Mouse (Mus musculus): ENCODE data around the gene Acot2. TPM values are rescaled to one million over a fixed set of nuclear protein-coding genes. Genes with fewer than 3 reads are reported as not detected.
"Not testable (repeated sequence)": the region's sequence is repeated elsewhere in the genome, so short reads cannot be mapped to it uniquely, and the experiment has no call there.

The Acot2 gene
- total RNA-seq, 2 experiments from 2014 or later: 9.5 to 12.5 TPM

DNA sequence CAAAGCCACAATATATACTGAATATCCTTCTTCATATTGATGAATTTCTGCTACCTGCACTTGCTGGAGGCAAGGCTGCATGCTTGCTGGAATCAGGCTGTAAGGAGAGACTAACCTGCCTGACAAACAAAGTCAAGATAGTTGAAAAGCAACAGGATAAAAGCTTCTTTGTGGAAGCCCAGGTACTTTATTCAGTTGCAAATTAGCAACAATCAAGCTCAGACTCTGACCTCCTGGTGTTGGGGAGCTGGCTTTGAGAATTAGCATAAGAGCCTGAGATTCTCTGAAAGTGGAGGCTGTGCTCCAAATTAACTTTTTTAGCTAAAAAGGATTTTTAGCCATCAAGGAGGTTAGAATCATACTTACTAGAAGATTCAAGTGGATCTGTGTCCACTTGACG lies 41.4 kb downstream of the Acot2 start:
- DNase-seq (ENCODE audit: low spot score in 2 of 2); intact Hi-C loops (cut with DNase I): not testable (repeated sequence)

GRCm38 (mm10) chr12:84030659-84031332 lies 43.1 kb downstream of the Acot2 start:
- intact Hi-C loops (cut with DNase I): loop anchor here (1.0 to 5.0 kb wide), 3 partner anchors 43 to 316 kb away; partner anchors contain the start of gene Acot2
- peak; percentile 79 to 90 for DNase-seq (ENCODE audit: low spot score in 2 of 2)

DNA sequence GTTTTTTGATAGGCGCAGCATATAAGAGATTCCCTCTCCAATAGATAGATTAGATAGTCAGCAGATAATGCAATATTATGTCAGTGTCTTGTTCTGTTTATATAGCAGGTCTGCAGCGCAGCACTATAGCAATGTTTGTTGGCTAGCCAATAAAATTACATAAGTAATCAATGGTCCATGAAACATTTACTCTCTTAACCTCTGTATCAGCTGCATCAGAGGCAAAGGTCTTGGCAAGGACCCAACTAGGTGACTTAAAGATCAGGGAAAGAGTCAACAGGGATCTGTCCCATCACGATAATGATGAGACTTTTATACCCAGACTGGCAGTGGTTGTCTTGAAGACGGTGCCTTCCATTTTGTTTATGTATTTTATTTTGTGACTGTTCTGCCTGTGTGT lies 45.2 kb downstream of the Acot2 start:
- intact Hi-C loops (cut with DNase I): loop anchor here (5.0 kb wide), 1 partner anchor 46 kb away; the partner anchor contains the start of gene Acot2
- DNase-seq (ENCODE audit: low spot score in 2 of 2): no peak

DNA sequence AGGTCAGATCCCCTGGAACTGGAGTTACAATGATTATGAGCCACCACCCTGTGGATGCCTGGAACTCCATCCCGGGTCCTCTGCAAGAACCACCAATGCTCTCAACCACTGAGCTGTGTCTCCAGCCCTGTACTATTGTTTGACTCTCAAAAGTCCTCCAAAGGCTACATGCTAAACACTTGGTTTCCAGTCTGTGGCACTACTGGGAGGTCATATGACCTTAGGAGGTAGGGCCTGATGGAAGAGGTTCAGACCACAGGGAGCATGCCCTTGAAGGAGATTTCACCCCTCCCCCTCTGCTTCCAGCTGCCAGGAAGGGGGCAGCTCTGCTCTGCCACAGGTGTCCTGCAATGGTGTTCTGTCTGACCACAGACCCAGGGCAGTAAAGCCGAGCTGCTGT lies 45.6 kb downstream of the Acot2 start:
- DNase-seq (ENCODE audit: low spot score in 2 of 2): not testable (repeated sequence)
- intact Hi-C loops (cut with DNase I): loop anchor here (5.0 kb wide), 1 partner anchor 46 kb away; the partner anchor contains the start of gene Acot2

GRCm38 (mm10) chr12:84034108-84034507 lies 46.4 kb downstream of the Acot2 start:
- intact Hi-C loops (cut with DNase I): loop anchor here (5.0 kb wide), 1 partner anchor 47 kb away; the partner anchor contains the start of gene Acot2
- DNase-seq (ENCODE audit: low spot score in 2 of 2): no peak

DNA sequence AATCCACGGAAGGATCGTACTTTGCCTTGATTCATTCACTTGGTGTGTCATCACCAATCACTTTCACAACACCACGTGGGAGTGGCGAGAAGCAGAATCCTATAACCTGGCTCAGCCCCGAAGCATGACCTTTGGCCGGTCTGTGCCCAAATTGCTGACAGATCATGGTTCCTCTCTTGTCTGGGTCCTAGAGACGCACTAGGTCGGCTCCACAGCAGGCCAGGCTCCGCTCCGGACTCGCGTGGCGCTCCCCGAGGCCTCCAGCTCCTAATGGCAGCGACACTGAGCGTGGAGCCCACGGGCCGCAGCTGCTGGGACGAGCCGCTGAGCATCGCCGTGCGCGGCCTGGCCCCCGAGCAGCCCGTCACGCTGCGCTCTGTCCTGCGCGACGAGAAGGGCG lies 50.6 kb downstream of the Acot2 start, which contains the start of gene Acot4:
Gene Acot4, plus strand, starts transcription at position 139 of the 400 bp plus-strand sequence.
- intact Hi-C loops (cut with DNase I): not testable (repeated sequence)
- peak; percentile 13 to 17 for DNase-seq (ENCODE audit: low spot score in 2 of 2)

- peak; percentile 37 to 40 for DNase-seq (ENCODE audit: low spot score in 2 of 2)
- intact Hi-C loops (cut with DNase I): not testable (repeated sequence)
These were observed 51.0 kb downstream of the Acot2 start, which contains the start of gene Gm49366 for GRCm38 (mm10) chr12:84038691-84039111. Gm49366 (plus strand) TSS chr12:84038935.

DNA sequence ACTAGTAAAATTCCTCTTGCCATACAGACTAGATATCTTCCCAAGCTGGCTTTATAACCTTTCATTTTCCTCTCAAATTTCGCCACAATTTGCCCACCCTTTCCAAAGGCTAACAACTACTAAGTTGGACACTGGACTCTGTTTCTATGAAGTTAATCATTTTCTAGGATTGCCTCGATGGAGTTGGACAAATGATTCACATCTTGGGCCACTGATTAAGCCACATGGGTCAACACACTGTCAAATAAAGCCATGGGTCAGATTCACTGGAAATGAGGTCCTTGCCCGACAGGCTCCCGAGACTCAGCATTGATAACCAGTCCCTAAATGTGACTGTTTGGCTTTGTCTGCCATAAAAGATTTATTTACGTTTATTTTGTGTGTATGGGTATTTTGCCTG lies 54.6 kb downstream of the Acot2 start:
- intact Hi-C loops (cut with DNase I): no loop called here
- DNase-seq (ENCODE audit: low spot score in 2 of 2): no peak

Other genes with a start within 250 kb of the Acot2 start
- gene Papln, start 224.2 kb upstream of the Acot2 start, total RNA-seq (2021): 1 to 10 TPM; 7.3 to 9.4 TPM
- gene Numb, start 65.9 kb upstream of the Acot2 start, total RNA-seq (2021): 10 to 100 TPM; 68.3 to 74.5 TPM
- gene Riox1, start 37.3 kb upstream of the Acot2 start, total RNA-seq (2021): 10 to 100 TPM; 16.6 to 19.0 TPM
- not detected for gene Heatr4, start 3.0 kb upstream of the Acot2 start, total RNA-seq (2021)
- gene Acot1, start 21.6 kb downstream of the Acot2 start, total RNA-seq (2021): 10 to 100 TPM; 10.3 to 13.8 TPM
- gene Acot4, start 50.5 kb downstream of the Acot2 start, total RNA-seq (2021): 1 to 10 TPM; 2.4 to 3.7 TPM
- gene Gm49366, start 51.1 kb downstream of the Acot2 start, total RNA-seq (2021): not detected
- 1 to 10 TPM; 1.5 to 3.0 TPM for gene Acot3, start 64.3 kb downstream of the Acot2 start, total RNA-seq (2021)
- 1 to 10 TPM; 5.1 to 7.0 TPM for gene Acot5, start 81.5 kb downstream of the Acot2 start, total RNA-seq (2021)
- 1 to 10 TPM; 3.7 to 3.9 TPM for gene Acot6, start 112.8 kb downstream of the Acot2 start, total RNA-seq (2021)
- gene Dnal1, start 126.5 kb downstream of the Acot2 start, total RNA-seq (2021): 100 to 1,000 TPM; 104 to 108 TPM
- 1 to 10 TPM; 4.9 to 5.2 TPM for gene Pnma1, start 160.6 kb downstream of the Acot2 start, total RNA-seq (2021)
- 10 to 100 TPM; 15.0 to 15.7 TPM for gene Elmsan1, start 231.0 kb downstream of the Acot2 start, total RNA-seq (2021)